In the genomic region with DNA sequence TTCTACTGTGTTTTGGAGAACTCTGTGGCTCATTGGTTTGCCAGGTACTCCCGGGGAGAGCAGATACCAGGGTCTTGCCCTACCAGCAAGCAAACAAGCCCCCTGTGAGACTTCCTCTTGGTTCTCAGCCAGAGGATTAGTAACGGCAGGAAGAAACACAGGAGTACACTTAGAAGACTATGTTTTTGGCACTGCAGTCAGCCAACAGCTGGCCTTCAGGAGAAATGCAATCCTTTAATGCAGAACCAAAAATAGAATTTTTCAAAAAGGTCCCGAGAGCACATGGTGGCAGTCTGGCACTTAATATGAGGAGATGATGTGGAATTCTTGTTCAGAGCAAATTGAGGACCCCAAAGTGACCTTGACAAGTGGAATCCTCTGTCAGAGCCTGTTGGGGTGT, we compare ENCODE assay signal across 23 mouse cellular contexts.
A peak's percentile ranks its signal among the peaks of the same experiment; 100 is the strongest.
DNase-seq lines count a peak whose midpoint lies in the region; ATAC-seq and TF ChIP-seq lines count a peak whose summit lies in the region.
"Had no signal": no experiment of that assay in that cellular context is flagged by ENCODE, and none has a peak within 500 bp of the region (broad histone marks: within the 10 kb centered on the region; RNA-seq: fewer than 3 reads in every experiment).

No protein-coding gene starts in this region.

- TF ChIP-seq POLR2A in limb, embryonic 14.5 days (IDR thresholded peaks at IDR 0.05; ENCODE audit: borderline replicate concordance, extremely low read depth, insufficient read depth, insufficient read length) = no peak
- TF ChIP-seq POLR2A in thymus, adult 2 months (IDR thresholded peaks at IDR 0.05; ENCODE audit: control insufficient read depth, extremely low read depth, insufficient read depth, low read length, poor library complexity) = no peak

- 0 out of 2 replicates have a peak overlapping the region, but pooled peaks have one; percentile 39 for H3K27ac ChIP-seq in heart, embryonic 15.5 days
- no peak overlapping the region for H3K27ac ChIP-seq in hindbrain, embryonic 16.5 days (ENCODE audit: low read depth, low read length)
- no peak overlapping the region for H3K27ac ChIP-seq in hindbrain, embryonic 13.5 days
- no peak overlapping the region for H3K27ac ChIP-seq in midbrain, postnatal 0 days (ENCODE audit: low read depth, low read length)
- no peak overlapping the region for H3K27ac ChIP-seq in midbrain, embryonic 11.5 days (ENCODE audit: low read depth, low read length)
- no peak overlapping the region; the same call in 1 of the 2 replicates for H3K27ac ChIP-seq in limb, embryonic 14.5 days (replicated peaks; ENCODE audit: low read depth, low read length)
- no peak overlapping the region for H3K27ac ChIP-seq in thymus, adult 2 months (ENCODE audit: control insufficient read depth, insufficient read depth, low read length)
- H3K27ac ChIP-seq: hindbrain, embryonic 15.5 days; layer of hippocampus, adult 2 months; midbrain, embryonic 15.5 days; neural tube, embryonic 13.5 days had no signal

- no peaks in the 10 kb centered on the region for H3K9me3 ChIP-seq in heart, embryonic 15.5 days (replicated peaks)
- no peaks in the 10 kb centered on the region for H3K9me3 ChIP-seq in hindbrain, embryonic 16.5 days (ENCODE audit: control insufficient read depth, low read length)
- no peaks in the 10 kb centered on the region for H3K9me3 ChIP-seq in hindbrain, embryonic 13.5 days
- H3K9me3 ChIP-seq in midbrain, postnatal 0 days (ENCODE audit: low read length) = no peaks in the 10 kb centered on the region
- no peaks in the 10 kb centered on the region for H3K9me3 ChIP-seq in midbrain, embryonic 11.5 days (ENCODE audit: control insufficient read depth, low read length)
- H3K9me3 ChIP-seq in limb, embryonic 14.5 days (ENCODE audit: control insufficient read depth, low read length) = no peaks in the 10 kb centered on the region
- H3K9me3 ChIP-seq: G1E; hindbrain, embryonic 15.5 days; midbrain, embryonic 15.5 days; neural tube, embryonic 13.5 days had no signal

- TF ChIP-seq CTCF in midbrain, postnatal 0 days (IDR thresholded peaks at IDR 0.05) = no peak
- no peak for TF ChIP-seq CTCF in thymus, adult 2 months (IDR thresholded peaks at IDR 0.05; ENCODE audit: borderline replicate concordance, control insufficient read depth, extremely low read depth, insufficient read depth, low read length, poor library complexity)

- no peak overlapping the region for H3K9ac ChIP-seq in heart, embryonic 15.5 days
- no peak overlapping the region for H3K9ac ChIP-seq in hindbrain, embryonic 16.5 days (ENCODE audit: low read depth, low read length)
- H3K9ac ChIP-seq in hindbrain, embryonic 13.5 days = no peak overlapping the region
- H3K9ac ChIP-seq in midbrain, postnatal 0 days (replicated peaks; ENCODE audit: low read length, poor library complexity, severe bottlenecking) = no peak overlapping the region
- H3K9ac ChIP-seq in midbrain, embryonic 11.5 days (ENCODE audit: low read length) = no peak overlapping the region
- H3K9ac ChIP-seq in limb, embryonic 14.5 days (ENCODE audit: low read depth, low read length, severe bottlenecking) = no peak overlapping the region
- H3K9ac ChIP-seq: hindbrain, embryonic 15.5 days; midbrain, embryonic 15.5 days; neural tube, embryonic 13.5 days had no signal

- no peak for ATAC-seq in heart, embryonic 15.5 days (replicated peaks; ENCODE audit: insufficient number of reproducible peaks, insufficient read depth, low FRiP score, low read depth)
- ATAC-seq in hindbrain, embryonic 16.5 days = peak; percentile 42; the same call in 1 of the 2 replicates
- no peak for ATAC-seq in hindbrain, embryonic 13.5 days (ENCODE audit: low FRiP score)
- ATAC-seq in midbrain, postnatal 0 days (ENCODE audit: low FRiP score) = no peak
- ATAC-seq in midbrain, embryonic 11.5 days (ENCODE audit: low FRiP score) = no peak
- peak; percentile 79; the same call in 1 of the 2 replicates for ATAC-seq in limb, embryonic 14.5 days (ENCODE audit: low FRiP score, low read depth)
- ATAC-seq: intestine, embryonic 16.5 days; midbrain, embryonic 15.5 days had no signal

- WGBS in heart, embryonic 15.5 days = 6% methylated on average over 3 of the region's 3 CpGs
- 41% methylated on average over 3 of the region's 3 CpGs for WGBS in hindbrain, embryonic 16.5 days
- 55% methylated on average over 3 of the region's 3 CpGs for WGBS in hindbrain, embryonic 13.5 days
- 21% methylated on average over 3 of the region's 3 CpGs for WGBS in midbrain, postnatal 0 days
- WGBS in midbrain, embryonic 11.5 days = 60% methylated on average over 3 of the region's 3 CpGs
- 14% methylated on average over 3 of the region's 3 CpGs for WGBS in limb, embryonic 14.5 days
- WGBS in thymus, adult 2 months = 4% methylated on average over 3 of the region's 3 CpGs

- no peaks in the 10 kb centered on the region for H3K27me3 ChIP-seq in heart, embryonic 15.5 days
- no peaks in the 10 kb centered on the region for H3K27me3 ChIP-seq in hindbrain, embryonic 16.5 days (replicated peaks; ENCODE audit: control insufficient read depth, insufficient read depth, low read length)
- no peaks in the 10 kb centered on the region for H3K27me3 ChIP-seq in hindbrain, embryonic 13.5 days
- no peaks in the 10 kb centered on the region for H3K27me3 ChIP-seq in midbrain, postnatal 0 days (ENCODE audit: insufficient read depth, low read length)
- no peaks in the 10 kb centered on the region for H3K27me3 ChIP-seq in midbrain, embryonic 11.5 days (ENCODE audit: control insufficient read depth, insufficient read depth, low read length)
- H3K27me3 ChIP-seq in limb, embryonic 14.5 days (ENCODE audit: control insufficient read depth, insufficient read depth, low read length) = no peaks in the 10 kb centered on the region
- H3K27me3 ChIP-seq in thymus, adult 2 months (ENCODE audit: control insufficient read depth, insufficient read depth, low read length) = no peaks in the 10 kb centered on the region
- H3K27me3 ChIP-seq: CH12.LX; hindbrain, embryonic 15.5 days; midbrain, embryonic 15.5 days; neural tube, embryonic 13.5 days had no signal

- intact Hi-C loops in heart, postnatal 25 days (cut with DNase I) = no loop called here

- no peak overlapping the region for H3K4me3 ChIP-seq in heart, embryonic 15.5 days
- no peak overlapping the region for H3K4me3 ChIP-seq in hindbrain, embryonic 16.5 days (ENCODE audit: low read length)
- H3K4me3 ChIP-seq in hindbrain, embryonic 13.5 days = no peak overlapping the region
- H3K4me3 ChIP-seq in midbrain, postnatal 0 days (ENCODE audit: low read depth, low read length) = no peak overlapping the region
- H3K4me3 ChIP-seq in midbrain, embryonic 11.5 days (ENCODE audit: low read depth, low read length) = no peak overlapping the region
- H3K4me3 ChIP-seq in limb, embryonic 14.5 days (replicated peaks; ENCODE audit: low read length) = no peak overlapping the region
- no peak overlapping the region for H3K4me3 ChIP-seq in thymus, adult 2 months (ENCODE audit: control insufficient read depth, insufficient read depth, low read length)
- H3K4me3 ChIP-seq: hindbrain, embryonic 15.5 days; layer of hippocampus, adult 2 months; midbrain, embryonic 15.5 days; myocyte; neural tube, embryonic 13.5 days had no signal

- no peak for DNase-seq in heart, postnatal 25 days (ENCODE audit: low spot score)
- DNase-seq in midbrain, postnatal 0 days (ENCODE audit: low spot score) = peak; percentile 61
- no peak for DNase-seq in midbrain, embryonic 11.5 days (ENCODE audit: low spot score, missing footprints)
- DNase-seq in limb, embryonic 14.5 days (ENCODE audit: low spot score) = peak; percentile 48
- no peak for DNase-seq in thymus, adult 2 months
- DNase-seq: adrenal gland, postnatal 10 days; B cell, adult 2 months; cerebellum, adult 8-10 months; gastrocnemius, postnatal 25 days; kidney, postnatal 25 days; layer of hippocampus, postnatal 36 days; thymus, postnatal 14 days had no signal

- no peaks in the 10 kb centered on the region for H3K36me3 ChIP-seq in heart, embryonic 15.5 days
- no peaks in the 10 kb centered on the region for H3K36me3 ChIP-seq in hindbrain, embryonic 16.5 days (ENCODE audit: control insufficient read depth, insufficient read depth, low read length)
- no peaks in the 10 kb centered on the region for H3K36me3 ChIP-seq in hindbrain, embryonic 13.5 days
- no peaks in the 10 kb centered on the region for H3K36me3 ChIP-seq in midbrain, postnatal 0 days (ENCODE audit: insufficient read depth, low read length)
- H3K36me3 ChIP-seq in midbrain, embryonic 11.5 days (ENCODE audit: control insufficient read depth, insufficient read depth, low read length) = no peaks in the 10 kb centered on the region
- H3K36me3 ChIP-seq in limb, embryonic 14.5 days (ENCODE audit: control insufficient read depth, insufficient read depth, low read length) = no peaks in the 10 kb centered on the region
- H3K36me3 ChIP-seq in thymus, adult 2 months (ENCODE audit: control insufficient read depth, insufficient read depth, low read length) = no peaks in the 10 kb centered on the region
- H3K36me3 ChIP-seq: G1E; hindbrain, embryonic 15.5 days; midbrain, embryonic 15.5 days; neural tube, embryonic 13.5 days had no signal

- H3K4me1 ChIP-seq in heart, embryonic 15.5 days (replicated peaks) = peaks cover 5% of the 10 kb centered on the region; the same call in 1 of the 2 replicates
- no peaks in the 10 kb centered on the region for H3K4me1 ChIP-seq in hindbrain, embryonic 16.5 days (ENCODE audit: control insufficient read depth, insufficient read depth, low read depth, low read length)
- no peaks in the 10 kb centered on the region for H3K4me1 ChIP-seq in hindbrain, embryonic 13.5 days (replicated peaks)
- no peaks in the 10 kb centered on the region for H3K4me1 ChIP-seq in midbrain, postnatal 0 days (ENCODE audit: insufficient read depth, low read length)
- no peaks in the 10 kb centered on the region for H3K4me1 ChIP-seq in midbrain, embryonic 11.5 days (ENCODE audit: control insufficient read depth, insufficient read depth, low read length)
- peaks cover 6% of the 10 kb centered on the region; the same call in 1 of the 2 replicates for H3K4me1 ChIP-seq in limb, embryonic 14.5 days (ENCODE audit: control insufficient read depth, insufficient read depth, low read length)
- no peaks in the 10 kb centered on the region for H3K4me1 ChIP-seq in thymus, adult 2 months (replicated peaks; ENCODE audit: control insufficient read depth, insufficient read depth, low read length)
- H3K4me1 ChIP-seq: hindbrain, embryonic 15.5 days; midbrain, embryonic 15.5 days; neural tube, embryonic 13.5 days had no signal

- no peak overlapping the region for H3K4me2 ChIP-seq in heart, embryonic 15.5 days
- no peak overlapping the region for H3K4me2 ChIP-seq in hindbrain, embryonic 16.5 days (ENCODE audit: low read length)
- no peak overlapping the region for H3K4me2 ChIP-seq in hindbrain, embryonic 13.5 days
- H3K4me2 ChIP-seq in midbrain, postnatal 0 days (ENCODE audit: low read depth, low read length, poor library complexity, severe bottlenecking) = no peak overlapping the region
- no peak overlapping the region for H3K4me2 ChIP-seq in midbrain, embryonic 11.5 days
- no peak overlapping the region for H3K4me2 ChIP-seq in limb, embryonic 14.5 days (replicated peaks; ENCODE audit: low read depth, low read length, severe bottlenecking)
- H3K4me2 ChIP-seq: hindbrain, embryonic 15.5 days; midbrain, embryonic 15.5 days; neural tube, embryonic 13.5 days had no signal

Comparison
In these comparisons a context has a peak if more than half of its experiments do, and no peak if none do; other contexts are left out.
1. ATAC-seq: peak in hindbrain, embryonic 16.5 days (single experiment) and limb, embryonic 14.5 days (single experiment); none in heart, embryonic 15.5 days (single experiment), hindbrain, embryonic 13.5 days (single experiment), midbrain, postnatal 0 days (single experiment) and midbrain, embryonic 11.5 days (single experiment).
2. DNase-seq: peak in midbrain, postnatal 0 days (single experiment) and limb, embryonic 14.5 days (single experiment); none in heart, postnatal 25 days (single experiment), midbrain, embryonic 11.5 days (single experiment) and thymus, adult 2 months (single experiment).